Mouse (Mus musculus) NIH3T3 (cell line): ENCODE results near the gene Rita1.

Source experiments
- DNase-seq: peaks from one replicate; pipeline ENCODE4 v3.0.0-alpha.2; 2012; ENCODE audit warnings: low read depth

Gene Rita1

GRCm38 (mm10) chr5:120600946-120601668 is 11.3 kb downstream of the Rita1 start:
- peak; percentile 40 for DNase-seq

GRCm38 (mm10) chr5:120599625-120600024 is 12.8 kb downstream of the Rita1 start:
- DNase-seq, result no peak

GRCm38 (mm10) chr5:120594485-120594884 is 17.9 kb downstream of the Rita1 start:
- no peak for DNase-seq

GRCm38 (mm10) chr5:120592141-120592540 is 20.2 kb downstream of the Rita1 start:
- peak; percentile 42 for DNase-seq

- DNase-seq, result peak; percentile 63
Observed at GRCm38 (mm10) chr5:120590356-120591010, 21.9 kb downstream of the Rita1 start.

- peak; percentile 99 for DNase-seq
Observed at GRCm38 (mm10) chr5:120588569-120589094, 23.8 kb downstream of the Rita1 start, which contains the start of the genes Tpcn1 and Iqcd. Gene Tpcn1, minus strand, starts transcription at chr5:120588673. Gene Iqcd, plus strand, starts transcription at chr5:120589016.

GRCm38 (mm10) chr5:120587940-120588568 is 24.3 kb downstream of the Rita1 start:
- no peak for DNase-seq

- no peak for DNase-seq
Observed at GRCm38 (mm10) chr5:120587616-120587926, 24.8 kb downstream of the Rita1 start.

GRCm38 (mm10) chr5:120586741-120587615 is 25.4 kb downstream of the Rita1 start:
- DNase-seq, result peak; percentile 49

GRCm38 (mm10) chr5:120584968-120585367 is 27.4 kb downstream of the Rita1 start:
- DNase-seq, result no peak

- DNase-seq, result no peak
Observed at GRCm38 (mm10) chr5:120583511-120583910, 28.9 kb downstream of the Rita1 start.

- no peak for DNase-seq
Observed at GRCm38 (mm10) chr5:120582002-120582401, 30.4 kb downstream of the Rita1 start.

- no peak for DNase-seq
Observed at GRCm38 (mm10) chr5:120579898-120580626, 32.3 kb downstream of the Rita1 start.

- DNase-seq, result peak; percentile 54
Observed at GRCm38 (mm10) chr5:120579211-120579897, 33.0 kb downstream of the Rita1 start.

- peak; percentile 48 for DNase-seq
Observed at GRCm38 (mm10) chr5:120578504-120579081, 33.8 kb downstream of the Rita1 start.

- no peak for DNase-seq
Observed at GRCm38 (mm10) chr5:120577935-120578441, 34.4 kb downstream of the Rita1 start.

- no peak for DNase-seq
Observed at GRCm38 (mm10) chr5:120576781-120577301, 35.5 kb downstream of the Rita1 start.

- DNase-seq, result no peak
Observed at GRCm38 (mm10) chr5:120574469-120575063, 37.8 kb downstream of the Rita1 start.

GRCm38 (mm10) chr5:120571056-120571740 is 41.2 kb downstream of the Rita1 start:
- DNase-seq, result no peak
